In the genomic region with DNA sequence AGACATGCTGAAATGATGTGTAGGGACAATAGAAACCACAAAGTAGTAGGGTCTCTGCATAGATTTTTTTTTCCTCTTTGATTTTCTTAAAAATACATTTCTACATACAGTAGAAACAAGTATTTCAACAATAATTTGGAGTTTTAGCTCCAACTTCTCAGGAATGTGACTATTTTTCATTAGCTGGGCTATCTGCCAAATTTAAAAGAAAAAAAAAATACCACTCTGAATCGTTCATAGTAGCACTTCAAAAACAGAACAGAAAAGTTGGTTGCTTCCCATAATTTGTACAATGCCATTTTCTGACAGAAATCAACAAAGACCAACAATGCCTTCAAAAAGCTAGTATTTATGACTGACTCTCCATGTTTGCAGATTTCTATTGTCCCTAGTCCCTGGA, we compare ENCODE assay signal across 9 mouse cellular contexts. TPM values are rescaled to one million over a fixed set of nuclear protein-coding genes. Genes with fewer than 3 reads are reported as not detected.
A peak's percentile ranks its signal among the peaks of the same experiment; 100 is the strongest.
DNase-seq lines count a peak whose midpoint lies in the region; ATAC-seq and TF ChIP-seq lines count a peak whose summit lies in the region.
"Had no signal": no experiment of that assay in that cellular context is flagged by ENCODE, and none has a peak within 500 bp of the region (broad histone marks: within the 10 kb centered on the region; RNA-seq: fewer than 3 reads in every experiment).

No protein-coding gene starts in this region.

- peak overlapping the region; percentile 78 for H3K27ac ChIP-seq in heart, postnatal 0 days (ENCODE audit: low read depth)
- peak overlapping the region; percentile 81 for H3K27ac ChIP-seq in bone marrow macrophage, adult 2 months (ENCODE audit: insufficient read depth, low read depth, low read length)
- peak overlapping the region; percentile 72 for H3K27ac ChIP-seq in hindbrain, embryonic 14.5 days
- H3K27ac ChIP-seq in midbrain, embryonic 13.5 days, result peak overlapping the region; percentile 61; the same call in 1 of the 2 replicates

- peak overlapping the region; percentile 93 for H3K4me3 ChIP-seq in heart, postnatal 0 days (ENCODE audit: low read depth, low read length)
- peak overlapping the region; percentile 39 for H3K4me3 ChIP-seq in bone marrow macrophage, adult 2 months (ENCODE audit: insufficient read depth, low read length)
- H3K4me3 ChIP-seq in hindbrain, embryonic 14.5 days (replicated peaks; ENCODE audit: low read length), result peak overlapping the region; percentile 79
- peak overlapping the region; percentile 48 for H3K4me3 ChIP-seq in midbrain, embryonic 13.5 days (replicated peaks)

- whole genome bisulfite sequencing in heart, postnatal 0 days, result 0% methylated on average over 1 of the region's 1 CpGs
- 26% methylated on average over 1 of the region's 1 CpGs for WGBS in hindbrain, embryonic 14.5 days
- WGBS in midbrain, embryonic 13.5 days, result 43% methylated on average over 1 of the region's 1 CpGs

- peak overlapping the region; percentile 60 for H3K9ac ChIP-seq in heart, postnatal 0 days (replicated peaks; ENCODE audit: low read depth, low read length)
- H3K9ac ChIP-seq in hindbrain, embryonic 14.5 days, result peak overlapping the region; percentile 95
- peak overlapping the region; percentile 68 for H3K9ac ChIP-seq in midbrain, embryonic 13.5 days (replicated peaks)

- intact Hi-C loops in heart, postnatal 25 days (cut with DNase I), result no loop called here

- H3K36me3 ChIP-seq in heart, postnatal 0 days (replicated peaks; ENCODE audit: control insufficient read depth, insufficient read depth, low read length), result peaks cover 7% of the 10 kb centered on the region
- peaks cover 27% of the 10 kb centered on the region; the same call in 1 of the 2 replicates for H3K36me3 ChIP-seq in hindbrain, embryonic 14.5 days (replicated peaks; ENCODE audit: control insufficient read depth, insufficient read depth)
- peaks cover 18% of the 10 kb centered on the region for H3K36me3 ChIP-seq in midbrain, embryonic 13.5 days

- H3K4me2 ChIP-seq in heart, postnatal 0 days (ENCODE audit: low read depth, low read length), result peak overlapping the region; percentile 83
- peak overlapping the region; percentile 99 for H3K4me2 ChIP-seq in hindbrain, embryonic 14.5 days (replicated peaks)
- H3K4me2 ChIP-seq in midbrain, embryonic 13.5 days (replicated peaks), result peak overlapping the region; percentile 84

- TF ChIP-seq CTCF in heart, postnatal 0 days (IDR thresholded peaks at IDR 0.05; ENCODE audit: low read depth), result no peak
- TF ChIP-seq CTCF in bone marrow macrophage, adult 2 months (IDR thresholded peaks at IDR 0.05; ENCODE audit: low read depth, low read length), result no peak

- H3K27me3 ChIP-seq in heart, postnatal 0 days (ENCODE audit: control insufficient read depth, insufficient read depth, low read length), result no peaks in the 10 kb centered on the region
- H3K27me3 ChIP-seq in hindbrain, embryonic 14.5 days (ENCODE audit: control insufficient read depth, insufficient read depth, low read length), result no peaks in the 10 kb centered on the region
- no peaks in the 10 kb centered on the region for H3K27me3 ChIP-seq in midbrain, embryonic 13.5 days

- TF ChIP-seq POLR2A in bone marrow macrophage, adult 2 months (IDR thresholded peaks at IDR 0.05; ENCODE audit: borderline replicate concordance, low read depth, low read length), result no peak

- DNase-seq in heart, postnatal 0 days (ENCODE audit: low spot score), result no peak
- no peak for DNase-seq in heart, postnatal 25 days (ENCODE audit: low spot score)
- DNase-seq in hindbrain, embryonic 14.5 days (ENCODE audit: low spot score), result no peak
- DNase-seq in layer of hippocampus, postnatal 36 days, result no peak
- no peak for DNase-seq in left cerebral cortex, adult 11 months (ENCODE audit: low spot score)
- DNase-seq: spleen, adult 18-20 months had no signal

- TF ChIP-seq EP300 in heart, postnatal 0 days (IDR thresholded peaks at IDR 0.05; ENCODE audit: low read depth), result no peak

- ATAC-seq in heart, postnatal 0 days (ENCODE audit: insufficient read depth, low read depth), result no peak
- ATAC-seq in hindbrain, embryonic 14.5 days (ENCODE audit: low FRiP score), result no peak
- ATAC-seq in midbrain, embryonic 13.5 days, result no peak
- ATAC-seq in CD4-positive, CD25-positive, alpha-beta regulatory T cell, adult 4 months, result no peak

- peaks cover 32% of the 10 kb centered on the region for H3K4me1 ChIP-seq in heart, postnatal 0 days (ENCODE audit: control insufficient read depth, insufficient read depth)
- H3K4me1 ChIP-seq in bone marrow macrophage, adult 2 months (ENCODE audit: control insufficient read depth, insufficient read depth, low read length), result peaks cover 36% of the 10 kb centered on the region
- peaks cover 54% of the 10 kb centered on the region for H3K4me1 ChIP-seq in hindbrain, embryonic 14.5 days (replicated peaks; ENCODE audit: control insufficient read depth, insufficient read depth, low read length)
- peaks cover 67% of the 10 kb centered on the region for H3K4me1 ChIP-seq in midbrain, embryonic 13.5 days (replicated peaks)

- H3K9me3 ChIP-seq in heart, postnatal 0 days (replicated peaks; ENCODE audit: control insufficient read depth, low read length), result no peaks in the 10 kb centered on the region
- no peaks in the 10 kb centered on the region for H3K9me3 ChIP-seq in hindbrain, embryonic 14.5 days (ENCODE audit: control insufficient read depth, low read length)
- H3K9me3 ChIP-seq in midbrain, embryonic 13.5 days, result no peaks in the 10 kb centered on the region

RNA-seq across cellular contexts. Expression of a gene that starts 4.2 kb away (rescaled TPM):
- total RNA-seq in heart, postnatal 0 days (2014; rRNA removed; ENCODE audit: low replicate concordance), result 40.4 and 48.4 TPM in 2 replicates
- polyA plus RNA-seq in heart, postnatal 0 days (2015; fragmentation: Nextera tagmentation; extraction: Ambion mirVana), result 18.4 and 22.0 TPM in 2 replicates
- 10 to 100 TPM; 34.4 to 36.8 TPM for total RNA-seq in heart, postnatal 25 days (2021)
- 37.3 and 37.7 TPM in 2 replicates for polyA plus RNA-seq in bone marrow macrophage, adult 2 months (2012; ENCODE audit: insufficient read depth, insufficient read length, missing spikeins)
- polyA plus RNA-seq in hindbrain, embryonic 14.5 days (2014; fragmentation: Nextera tagmentation; extraction: Ambion mirVana), result 9.8 and 9.9 TPM in 2 replicates
- 12.7 and 13.9 TPM in 2 replicates for polyA plus RNA-seq in midbrain, embryonic 13.5 days (2015; fragmentation: Nextera tagmentation; extraction: Ambion mirVana)
- 100 to 1,000 TPM; 255 to 257 TPM for total RNA-seq in layer of hippocampus, postnatal 36 days (2021)
- polyA plus RNA-seq in CD4-positive, CD25-positive, alpha-beta regulatory T cell, adult 4 months (2017; shearing (Covaris generic)), result 10 to 100 TPM; 22.2 to 22.3 TPM

RNA-seq across cellular contexts. Expression of a gene that starts 27.2 kb away (rescaled TPM):
- 106 and 157 TPM in 2 replicates for total RNA-seq in heart, postnatal 0 days (2014; rRNA removed; ENCODE audit: low replicate concordance)
- 213 and 232 TPM in 2 replicates for polyA plus RNA-seq in heart, postnatal 0 days (2015; fragmentation: Nextera tagmentation; extraction: Ambion mirVana)
- 10 to 100 TPM; 67.7 to 69.4 TPM for total RNA-seq in heart, postnatal 25 days (2021)
- 146 and 172 TPM in 2 replicates for polyA plus RNA-seq in bone marrow macrophage, adult 2 months (2012; ENCODE audit: insufficient read depth, insufficient read length, missing spikeins)
- 239 and 249 TPM in 2 replicates for polyA plus RNA-seq in hindbrain, embryonic 14.5 days (2014; fragmentation: Nextera tagmentation; extraction: Ambion mirVana)
- polyA plus RNA-seq in midbrain, embryonic 13.5 days (2015; fragmentation: Nextera tagmentation; extraction: Ambion mirVana), result 605 and 617 TPM in 2 replicates
- 10 to 100 TPM; 41.8 to 42.6 TPM for total RNA-seq in layer of hippocampus, postnatal 36 days (2021)
- 100 to 1,000 TPM; 147 to 164 TPM for polyA plus RNA-seq in CD4-positive, CD25-positive, alpha-beta regulatory T cell, adult 4 months (2017; shearing (Covaris generic))

RNA-seq across cellular contexts. Expression of a gene that starts 49.3 kb away (rescaled TPM):
- 0.65 and 1.6 TPM in 2 replicates for total RNA-seq in heart, postnatal 0 days (2014; rRNA removed; ENCODE audit: low replicate concordance)
- polyA plus RNA-seq in heart, postnatal 0 days (2015; fragmentation: Nextera tagmentation; extraction: Ambion mirVana), result 0.49 and 0.56 TPM in 2 replicates
- 1 to 10 TPM; 1.5 to 2.4 TPM for total RNA-seq in heart, postnatal 25 days (2021)
- 96.5 and 106 TPM in 2 replicates for polyA plus RNA-seq in bone marrow macrophage, adult 2 months (2012; ENCODE audit: insufficient read depth, insufficient read length, missing spikeins)
- polyA plus RNA-seq in hindbrain, embryonic 14.5 days (2014; fragmentation: Nextera tagmentation; extraction: Ambion mirVana), result 0.31 and 0.74 TPM in 2 replicates
- polyA plus RNA-seq in midbrain, embryonic 13.5 days (2015; fragmentation: Nextera tagmentation; extraction: Ambion mirVana), result 0.27 and 0.32 TPM in 2 replicates
- total RNA-seq in layer of hippocampus, postnatal 36 days (2021), result 1 to 10 TPM in 1 of 2 experiments, under 1 TPM in 1; 0.45 to 1.1 TPM
- polyA plus RNA-seq in CD4-positive, CD25-positive, alpha-beta regulatory T cell, adult 4 months (2017; shearing (Covaris generic)), result 100 to 1,000 TPM; 132 to 240 TPM

RNA-seq across cellular contexts. Expression of a gene that starts 56.2 kb away (rescaled TPM):
- total RNA-seq in heart, postnatal 0 days (2014; rRNA removed; ENCODE audit: low replicate concordance), result 2,268 and 2,353 TPM in 2 replicates
- polyA plus RNA-seq in heart, postnatal 0 days (2015; fragmentation: Nextera tagmentation; extraction: Ambion mirVana), result 3,654 and 3,756 TPM in 2 replicates
- 100 to 1,000 TPM; 316 to 357 TPM for total RNA-seq in heart, postnatal 25 days (2021)
- polyA plus RNA-seq in bone marrow macrophage, adult 2 months (2012; ENCODE audit: insufficient read depth, insufficient read length, missing spikeins), result 1,442 and 1,533 TPM in 2 replicates
- 4,304 and 4,427 TPM in 2 replicates for polyA plus RNA-seq in hindbrain, embryonic 14.5 days (2014; fragmentation: Nextera tagmentation; extraction: Ambion mirVana)
- polyA plus RNA-seq in midbrain, embryonic 13.5 days (2015; fragmentation: Nextera tagmentation; extraction: Ambion mirVana), result 3,782 and 3,914 TPM in 2 replicates
- total RNA-seq in layer of hippocampus, postnatal 36 days (2021), result 1,000 to 10,000 TPM; 1,662 to 1,810 TPM
- 1,000 to 10,000 TPM; 2,528 to 2,595 TPM for polyA plus RNA-seq in CD4-positive, CD25-positive, alpha-beta regulatory T cell, adult 4 months (2017; shearing (Covaris generic))

Comparison
In these comparisons a context has a peak if more than half of its experiments do, and no peak if none do; other contexts are left out.
1. H3K4me3 ChIP-seq: peak in every context shown above with its lines; median percentile 93 in heart, postnatal 0 days; 79 in hindbrain, embryonic 14.5 days; 48 in midbrain, embryonic 13.5 days; 39 in bone marrow macrophage, adult 2 months.
2. RNA of a gene that starts 49.3 kb away (polyA plus RNA-seq): 132 to 240 TPM in CD4-positive, CD25-positive, alpha-beta regulatory T cell, adult 4 months and 96.5 to 106 TPM in bone marrow macrophage, adult 2 months; 0.49 to 0.56 TPM in heart, postnatal 0 days, 0.31 to 0.74 TPM in hindbrain, embryonic 14.5 days and 0.27 to 0.32 TPM in midbrain, embryonic 13.5 days; every median in the first group is over 10 times any median in the second.
3. Peak in every context shown above with its lines, with median percentiles within 50 percentile points of each other: H3K27ac ChIP-seq, H3K4me2 ChIP-seq and H3K9ac ChIP-seq.